Mouse (Mus musculus) limb, embryonic 12.5 days (tissue): ENCODE measurements around the gene Siah1a. TPM values are rescaled to one million over a fixed set of nuclear protein-coding genes. Genes with fewer than 3 reads are reported as not detected.

Source experiments
- ATAC-seq: fragments of 200-750 bp; cut with Nextera tagmentation; 2 replicates; pipeline ENCODE4 v1.8.0; 2017; ENCODE audit warnings: low read depth, moderate TSS enrichment; ENCODE audit not compliant: insufficient number of reproducible peaks, insufficient read depth, low FRiP score, low TSS enrichment
- H3K27ac ChIP-seq: fragments of 300-500 bp; sonication (generic); 2 replicates; pipeline ENCODE4 v1.5.1; 2016; ENCODE audit warnings: mild to moderate bottlenecking, moderate library complexity
- H3K27me3 ChIP-seq: fragments of 300-500 bp; sonication (generic); 2 replicates; pipeline ENCODE4 v1.6.1; 2016; ENCODE audit warnings: mild to moderate bottlenecking, moderate library complexity
- H3K36me3 ChIP-seq: fragments of 300-500 bp; sonication (generic); 2 replicates; pipeline ENCODE4 v1.6.1; 2016; ENCODE audit warnings: mild to moderate bottlenecking, moderate library complexity
- H3K4me1 ChIP-seq: fragments of 300-500 bp; sonication (generic); replicated peaks from 2 replicates; pipeline ENCODE4 v1.6.1; 2016
- H3K4me2 ChIP-seq: fragments of 300-500 bp; sonication (generic); 2 replicates; pipeline ENCODE4 v1.6.1; 2016; ENCODE audit warnings: mild to moderate bottlenecking, moderate library complexity
- H3K4me3 ChIP-seq: fragments of 300-500 bp; sonication (generic); replicated peaks from 2 replicates; pipeline ENCODE4 v1.5.1; 2016; ENCODE audit warnings: mild to moderate bottlenecking
- H3K9ac ChIP-seq: fragments of 300-500 bp; sonication (generic); replicated peaks from 2 replicates; pipeline ENCODE4 v1.6.1; 2016; ENCODE audit warnings: mild to moderate bottlenecking, moderate library complexity
- H3K9me3 ChIP-seq: fragments of 300-500 bp; sonication (generic); 2 replicates; pipeline ENCODE4 v1.6.1; 2016; ENCODE audit warnings: mild to moderate bottlenecking, moderate library complexity
- WGBS: fragments of 180-500 bp; shearing (Covaris S2); methylation state at CpG from one replicate; pipeline ENCODE4 v1.1.7; 2016; 5-methylcytosine and 5-hydroxymethylcytosine counted together
- polyA plus RNA-seq: library from polyadenylated mRNA; unstranded; fragments of >200 nt; fragmentation: Nextera tagmentation; extraction: Ambion mirVana; gene quantifications from 2 replicates; pipeline ENCODE4 v1.2.1, GENCODE M21; 2016

Gene Siah1a
- polyA plus RNA-seq, 1 experiment from 2014 or later, result 74.3 TPM

GRCm38 (mm10) chr8:86721490-86721889 is 24.2 kb downstream of the Siah1a start:
- H3K36me3 ChIP-seq, result peaks cover 56% of the 10 kb centered on the region
- no peak for ATAC-seq
- WGBS, result 94% methylated on average over 2 of the region's 2 CpGs

GRCm38 (mm10) chr8:86720756-86721459 is 24.8 kb downstream of the Siah1a start:
- H3K4me3 ChIP-seq, result no peak overlapping the region
- whole genome bisulfite sequencing, result 89% methylated on average over 6 of the region's 6 CpGs
- no peaks in the 10 kb centered on the region for H3K27me3 ChIP-seq
- no peak for ATAC-seq
- H3K4me1 ChIP-seq, result no peaks in the 10 kb centered on the region
- no peak overlapping the region for H3K27ac ChIP-seq
- no peak overlapping the region for H3K4me2 ChIP-seq
- no peak overlapping the region for H3K9ac ChIP-seq
- H3K9me3 ChIP-seq, result no peaks in the 10 kb centered on the region
- peaks cover 62% of the 10 kb centered on the region for H3K36me3 ChIP-seq

More at GRCm38 (mm10) chr8:86721490-86721889, 24.2 kb downstream of the Siah1a start:
- Histone ChIP-seq H3K4me1 (no peaks in the 10 kb centered on the region), H3K9ac (no peak overlapping the region), H3K27ac (no peak overlapping the region), H3K4me2 (no peak overlapping the region), H3K9me3 (no peaks in the 10 kb centered on the region), H3K27me3 (no peaks in the 10 kb centered on the region), H3K4me3 (no peak overlapping the region)

GRCm38 (mm10) chr8:86719368-86719767 is 26.4 kb downstream of the Siah1a start:
- H3K36me3 ChIP-seq, result peaks cover 69% of the 10 kb centered on the region
- ATAC-seq, result no peak
- no peaks in the 10 kb centered on the region for H3K4me1 ChIP-seq
- no peak overlapping the region for H3K27ac ChIP-seq
- no peak overlapping the region for H3K4me2 ChIP-seq
- H3K4me3 ChIP-seq, result no peak overlapping the region
- 83% methylated on average over 1 of the region's 1 CpGs for WGBS
- H3K9me3 ChIP-seq, result no peaks in the 10 kb centered on the region
- H3K9ac ChIP-seq, result no peak overlapping the region
- H3K27me3 ChIP-seq, result no peaks in the 10 kb centered on the region

GRCm38 (mm10) chr8:86718332-86718994 is 27.3 kb downstream of the Siah1a start:
- no peak for ATAC-seq
- Histone ChIP-seq H3K4me1 (no peaks in the 10 kb centered on the region), H3K4me2 (no peak overlapping the region), H3K27ac (no peak overlapping the region), H3K36me3 (peaks cover 72% of the 10 kb centered on the region), H3K27me3 (no peaks in the 10 kb centered on the region), H3K9ac (no peak overlapping the region), H3K4me3 (no peak overlapping the region), H3K9me3 (no peaks in the 10 kb centered on the region)
- 94% methylated on average over 2 of the region's 2 CpGs for WGBS

- H3K4me2 ChIP-seq, result no peak overlapping the region
- H3K4me3 ChIP-seq, result no peak overlapping the region
- H3K27ac ChIP-seq, result no peak overlapping the region
- no peaks in the 10 kb centered on the region for H3K27me3 ChIP-seq
- no peaks in the 10 kb centered on the region for H3K4me1 ChIP-seq
- 82% methylated on average over 14 of the region's 14 CpGs for WGBS
- ATAC-seq, result no peak
- H3K9me3 ChIP-seq, result no peaks in the 10 kb centered on the region
- H3K36me3 ChIP-seq, result peaks cover 61% of the 10 kb centered on the region
- no peak overlapping the region for H3K9ac ChIP-seq
These were observed 32.1 kb downstream of the Siah1a start for GRCm38 (mm10) chr8:86713407-86714188.

- Histone ChIP-seq H3K4me1 (no peaks in the 10 kb centered on the region), H3K9me3 (no peaks in the 10 kb centered on the region), H3K27me3 (no peaks in the 10 kb centered on the region), H3K4me2 (no peak overlapping the region), H3K36me3 (peaks cover 52% of the 10 kb centered on the region), H3K27ac (no peak overlapping the region), H3K4me3 (no peak overlapping the region), H3K9ac (no peak overlapping the region)
- ATAC-seq, result no peak
- 90% methylated on average over 3 of the region's 3 CpGs for WGBS
These were observed 33.1 kb downstream of the Siah1a start for GRCm38 (mm10) chr8:86712594-86712993.

- H3K4me3 ChIP-seq, result no peak overlapping the region
- 85% methylated on average over 4 of the region's 4 CpGs for WGBS
- H3K9ac ChIP-seq, result no peak overlapping the region
- H3K36me3 ChIP-seq, result peaks cover 21% of the 10 kb centered on the region
- no peaks in the 10 kb centered on the region for H3K4me1 ChIP-seq
- ATAC-seq, result no peak
- no peak overlapping the region for H3K27ac ChIP-seq
- H3K27me3 ChIP-seq, result no peaks in the 10 kb centered on the region
- H3K9me3 ChIP-seq, result no peaks in the 10 kb centered on the region
- no peak overlapping the region for H3K4me2 ChIP-seq
These were observed 37.9 kb downstream of the Siah1a start for GRCm38 (mm10) chr8:86707873-86708272.

- WGBS, result 83% methylated on average over 5 of the region's 5 CpGs
- H3K9ac ChIP-seq, result no peak overlapping the region
- H3K9me3 ChIP-seq, result no peaks in the 10 kb centered on the region
- ATAC-seq, result no peak
- no peaks in the 10 kb centered on the region for H3K27me3 ChIP-seq
- H3K27ac ChIP-seq, result no peak overlapping the region
- peaks cover 19% of the 10 kb centered on the region for H3K36me3 ChIP-seq
- H3K4me3 ChIP-seq, result no peak overlapping the region
- no peaks in the 10 kb centered on the region for H3K4me1 ChIP-seq
- no peak overlapping the region for H3K4me2 ChIP-seq
These were observed 39.0 kb downstream of the Siah1a start for GRCm38 (mm10) chr8:86706756-86707155.

GRCm38 (mm10) chr8:86705317-86705716 is 40.4 kb downstream of the Siah1a start:
- H3K4me3 ChIP-seq, result no peak overlapping the region
- H3K9me3 ChIP-seq, result no peaks in the 10 kb centered on the region
- H3K36me3 ChIP-seq, result peaks cover 9% of the 10 kb centered on the region
- 81% methylated on average over 3 of the region's 3 CpGs for WGBS
- ATAC-seq, result no peak
- H3K4me1 ChIP-seq, result no peaks in the 10 kb centered on the region
- no peak overlapping the region for H3K4me2 ChIP-seq
- no peaks in the 10 kb centered on the region for H3K27me3 ChIP-seq
- no peak overlapping the region for H3K27ac ChIP-seq
- H3K9ac ChIP-seq, result no peak overlapping the region

GRCm38 (mm10) chr8:86702453-86702852 is 43.3 kb downstream of the Siah1a start:
- Histone ChIP-seq H3K27me3 (no peaks in the 10 kb centered on the region), H3K9me3 (no peaks in the 10 kb centered on the region), H3K36me3 (peaks cover 3% of the 10 kb centered on the region; the same call in 1 of the 2 replicates), H3K27ac (no peak overlapping the region), H3K4me2 (no peak overlapping the region), H3K4me1 (no peaks in the 10 kb centered on the region), H3K9ac (no peak overlapping the region), H3K4me3 (no peak overlapping the region)
- 86% methylated on average over 3 of the region's 3 CpGs for WGBS
- ATAC-seq, result no peak

- no peaks in the 10 kb centered on the region for H3K4me1 ChIP-seq
- no peaks in the 10 kb centered on the region for H3K9me3 ChIP-seq
- no peak overlapping the region for H3K9ac ChIP-seq
- H3K36me3 ChIP-seq, result peaks cover 13% of the 10 kb centered on the region; the same call in 1 of the 2 replicates
- no peak overlapping the region for H3K4me2 ChIP-seq
- 90% methylated on average over 12 of the region's 12 CpGs for WGBS
- no peak for ATAC-seq
- H3K27me3 ChIP-seq, result no peaks in the 10 kb centered on the region
- H3K4me3 ChIP-seq, result no peak overlapping the region
- H3K27ac ChIP-seq, result no peak overlapping the region
These were observed 46.3 kb downstream of the Siah1a start for GRCm38 (mm10) chr8:86699471-86699870.
